Mouse (Mus musculus) cortical plate, adult 2 months (tissue): ENCODE measurements around the gene Gm28372.

Experiments
- CTCF ChIP-seq: fragments of 200-500 bp; IDR thresholded peaks from 2 replicates; pipeline ENCODE4 v1.5.1; 2011; ENCODE audit warnings: mild to moderate bottlenecking, control low read depth, low read length; ENCODE audit not compliant: insufficient read depth; ENCODE audit errors: extremely low read depth
- POLR2A ChIP-seq: fragments of 200-500 bp; IDR thresholded peaks from 2 replicates; pipeline ENCODE4 v1.6.1; 2011; ENCODE audit warnings: mild to moderate bottlenecking, low read length, control low read depth; ENCODE audit not compliant: insufficient read depth; ENCODE audit errors: extremely low read depth

- TF ChIP-seq CTCF (no peak), POLR2A (no peak)
These were observed 9.2 kb downstream of the Gm28372 start for GRCm38 (mm10) chr2:130414094-130414856.
